Mouse (Mus musculus): ENCODE results near the gene Gm20521. TPM values are rescaled to one million over a fixed set of nuclear protein-coding genes. Genes with fewer than 3 reads are reported as not detected.

Gm20521 gene
- polyA plus RNA-seq, 1 experiment from 2014 or later = not detected

Other genes starting within 250 kb of the Gm20521 start
- gene Gm17606, start 242.5 kb upstream of the Gm20521 start, polyA plus RNA-seq (2015; fragmentation: Nextera tagmentation; extraction: Ambion mirVana) = not detected in 2 replicates
- 4.5 and 4.8 TPM in 2 replicates for gene Cdh24, start 242.1 kb upstream of the Gm20521 start, polyA plus RNA-seq (2015; fragmentation: Nextera tagmentation; extraction: Ambion mirVana)
- gene 1700123O20Rik, start 197.2 kb upstream of the Gm20521 start, polyA plus RNA-seq (2015; fragmentation: Nextera tagmentation; extraction: Ambion mirVana) = 74.2 and 75.5 TPM in 2 replicates
- gene Acin1, start 196.5 kb upstream of the Gm20521 start, polyA plus RNA-seq (2015; fragmentation: Nextera tagmentation; extraction: Ambion mirVana) = 130 and 132 TPM in 2 replicates
- gene Gm29776, start 184.6 kb upstream of the Gm20521 start, polyA plus RNA-seq (2015; fragmentation: Nextera tagmentation; extraction: Ambion mirVana) = 0.23 and 0.28 TPM in 2 replicates
- not detected in 2 replicates for gene Cebpe, start 171.3 kb upstream of the Gm20521 start, polyA plus RNA-seq (2015; fragmentation: Nextera tagmentation; extraction: Ambion mirVana)
- 6.5 and 6.8 TPM in 2 replicates for gene Slc7a8, start 101.5 kb upstream of the Gm20521 start, polyA plus RNA-seq (2015; fragmentation: Nextera tagmentation; extraction: Ambion mirVana)
- gene Rnf212b, start 69.3 kb upstream of the Gm20521 start, polyA plus RNA-seq (2015; fragmentation: Nextera tagmentation; extraction: Ambion mirVana) = not detected in 2 replicates
- 9.7 and 10.1 TPM in 2 replicates for gene Homez, start 12.5 kb upstream of the Gm20521 start, polyA plus RNA-seq (2015; fragmentation: Nextera tagmentation; extraction: Ambion mirVana)
- gene Ppp1r3e, start 5.9 kb upstream of the Gm20521 start, polyA plus RNA-seq (2015; fragmentation: Nextera tagmentation; extraction: Ambion mirVana) = 0.83 and 1.2 TPM in 2 replicates
- gene Bcl2l2, start 64 bp upstream of the Gm20521 start, polyA plus RNA-seq (2015; fragmentation: Nextera tagmentation; extraction: Ambion mirVana) = 4.1 and 5.0 TPM in 2 replicates
- gene Pabpn1, start 9.1 kb downstream of the Gm20521 start, polyA plus RNA-seq (2015; fragmentation: Nextera tagmentation; extraction: Ambion mirVana) = 124 and 125 TPM in 2 replicates
- gene Slc22a17, start 29.7 kb downstream of the Gm20521 start, polyA plus RNA-seq (2015; fragmentation: Nextera tagmentation; extraction: Ambion mirVana) = 81.7 and 93.6 TPM in 2 replicates
- 59.7 and 63.4 TPM in 2 replicates for gene Efs, start 42.7 kb downstream of the Gm20521 start, polyA plus RNA-seq (2015; fragmentation: Nextera tagmentation; extraction: Ambion mirVana)
- gene Il25, start 49.3 kb downstream of the Gm20521 start, polyA plus RNA-seq (2015; fragmentation: Nextera tagmentation; extraction: Ambion mirVana) = 0.47 TPM in 1 of 2 replicates, not detected in the other
- 8.9 and 9.4 TPM in 2 replicates for gene Cmtm5, start 52.8 kb downstream of the Gm20521 start, polyA plus RNA-seq (2015; fragmentation: Nextera tagmentation; extraction: Ambion mirVana)
- 3.0 and 6.0 TPM in 2 replicates for gene Myh6, start 83.5 kb downstream of the Gm20521 start, polyA plus RNA-seq (2015; fragmentation: Nextera tagmentation; extraction: Ambion mirVana)
- gene Gm17428, start 93.5 kb downstream of the Gm20521 start, polyA plus RNA-seq (2015; fragmentation: Nextera tagmentation; extraction: Ambion mirVana) = not detected in 2 replicates
- 21.5 and 33.1 TPM in 2 replicates for gene Myh7, start 111.2 kb downstream of the Gm20521 start, polyA plus RNA-seq (2015; fragmentation: Nextera tagmentation; extraction: Ambion mirVana)
- 70.7 and 73.9 TPM in 2 replicates for gene Ngdn, start 132.0 kb downstream of the Gm20521 start, polyA plus RNA-seq (2015; fragmentation: Nextera tagmentation; extraction: Ambion mirVana)
- gene Zfhx2, start 208.9 kb downstream of the Gm20521 start, polyA plus RNA-seq (2015; fragmentation: Nextera tagmentation; extraction: Ambion mirVana) = 4.2 and 5.0 TPM in 2 replicates
- 21.5 and 22.4 TPM in 2 replicates for gene Thtpa, start 211.3 kb downstream of the Gm20521 start, polyA plus RNA-seq (2015; fragmentation: Nextera tagmentation; extraction: Ambion mirVana)
- 25.5 and 29.1 TPM in 2 replicates for gene Ap1g2, start 223.2 kb downstream of the Gm20521 start, polyA plus RNA-seq (2015; fragmentation: Nextera tagmentation; extraction: Ambion mirVana)
- gene Jph4, start 233.5 kb downstream of the Gm20521 start, polyA plus RNA-seq (2015; fragmentation: Nextera tagmentation; extraction: Ambion mirVana) = 3.0 and 3.6 TPM in 2 replicates